Mouse (Mus musculus): ENCODE measurements around the gene Rhbdf2. TPM values are rescaled to one million over a fixed set of nuclear protein-coding genes. Genes with fewer than 3 reads are reported as not detected.
A peak's percentile ranks its signal among the peaks of the same experiment; 100 is the strongest.

Gene Rhbdf2
- polyA plus RNA-seq, 2 experiments: 5.0 to 11.4 TPM

- H3K27me3 ChIP-seq (ENCODE audit: control insufficient read depth, insufficient read depth, low read length): peaks cover 14% of the 10 kb centered on the region; the same call in 1 of the 2 replicates
- no peaks in the 10 kb centered on the region for H3K36me3 ChIP-seq (ENCODE audit: control insufficient read depth, insufficient read depth, low read length)
- H3K4me2 ChIP-seq (replicated peaks; ENCODE audit: low read depth, low read length, severe bottlenecking): peak overlapping the region; percentile 41
- H3K4me3 ChIP-seq (replicated peaks; ENCODE audit: low read length): peak overlapping the region; percentile 24; the same call in 1 of the 2 replicates
- WGBS: 55% methylated on average over 10 of the region's 10 CpGs
- no peak overlapping the region for H3K9ac ChIP-seq (ENCODE audit: low read depth, low read length, severe bottlenecking)
- DNase-seq (ENCODE audit: low spot score): no peak
- peaks cover 5% of the 10 kb centered on the region for H3K4me1 ChIP-seq (ENCODE audit: control insufficient read depth, insufficient read depth, low read length)
- H3K9me3 ChIP-seq (ENCODE audit: control insufficient read depth, low read length): no peaks in the 10 kb centered on the region
- TF ChIP-seq POLR2A (IDR thresholded peaks at IDR 0.05; ENCODE audit: borderline replicate concordance, extremely low read depth, insufficient read depth, insufficient read length): no peak
- peak overlapping the region; percentile 63 for H3K27ac ChIP-seq (replicated peaks; ENCODE audit: low read depth, low read length)
- ATAC-seq (ENCODE audit: low FRiP score, low read depth): peak; percentile 35
Measured at GRCm38 (mm10) chr11:116658238-116658637, 31.4 kb upstream of the Rhbdf2 start.

- 11% methylated on average over 22 of the region's 22 CpGs for WGBS
Measured at GRCm38 (mm10) chr11:116657311-116658223, 30.7 kb upstream of the Rhbdf2 start.

GRCm38 (mm10) chr11:116656348-116657191 lies 29.8 kb upstream of the Rhbdf2 start:
- Histone ChIP-seq H3K36me3 (ENCODE audit: control insufficient read depth, insufficient read depth, low read length) (no peaks in the 10 kb centered on the region), H3K4me3 (replicated peaks; ENCODE audit: low read length) (no peak overlapping the region), H3K27me3 (ENCODE audit: control insufficient read depth, insufficient read depth, low read length) (peaks cover 26% of the 10 kb centered on the region), H3K27ac (replicated peaks; ENCODE audit: low read depth, low read length) (no peak overlapping the region), H3K9ac (ENCODE audit: low read depth, low read length, severe bottlenecking) (no peak overlapping the region), H3K4me2 (replicated peaks; ENCODE audit: low read depth, low read length, severe bottlenecking) (no peak overlapping the region), H3K9me3 (ENCODE audit: control insufficient read depth, low read length) (no peaks in the 10 kb centered on the region), H3K4me1 (ENCODE audit: control insufficient read depth, insufficient read depth, low read length) (peaks cover 5% of the 10 kb centered on the region)
- DNase-seq (ENCODE audit: low spot score): no peak
- no peak for TF ChIP-seq POLR2A (IDR thresholded peaks at IDR 0.05; ENCODE audit: borderline replicate concordance, extremely low read depth, insufficient read depth, insufficient read length)
- no peak for ATAC-seq (ENCODE audit: low FRiP score, low read depth)
- WGBS: 74% methylated on average over 16 of the region's 16 CpGs

More at GRCm38 (mm10) chr11:116657311-116658223, 30.7 kb upstream of the Rhbdf2 start:
- H3K27me3 ChIP-seq (ENCODE audit: control insufficient read depth, insufficient read depth, low read length): peaks cover 21% of the 10 kb centered on the region
- H3K4me3 ChIP-seq (replicated peaks; ENCODE audit: low read length): peak overlapping the region; percentile 24
- peaks cover 5% of the 10 kb centered on the region for H3K4me1 ChIP-seq (ENCODE audit: control insufficient read depth, insufficient read depth, low read length)
- H3K27ac ChIP-seq (replicated peaks; ENCODE audit: low read depth, low read length): peak overlapping the region; percentile 63
- peak; percentile 40; the same call in 1 of the 2 replicates for TF ChIP-seq POLR2A (IDR thresholded peaks at IDR 0.05; ENCODE audit: borderline replicate concordance, extremely low read depth, insufficient read depth, insufficient read length)
- H3K36me3 ChIP-seq (ENCODE audit: control insufficient read depth, insufficient read depth, low read length): no peaks in the 10 kb centered on the region
- H3K9me3 ChIP-seq (ENCODE audit: control insufficient read depth, low read length): no peaks in the 10 kb centered on the region
- ATAC-seq (ENCODE audit: low FRiP score, low read depth) (peak; percentile 92), DNase-seq (ENCODE audit: low spot score) (peak; percentile 96)
- H3K9ac ChIP-seq (ENCODE audit: low read depth, low read length, severe bottlenecking): no peak overlapping the region
- peak overlapping the region; percentile 41 for H3K4me2 ChIP-seq (replicated peaks; ENCODE audit: low read depth, low read length, severe bottlenecking)

- Histone ChIP-seq H3K9ac (ENCODE audit: low read depth, low read length, severe bottlenecking) (peak within 1 kb of the TSS; percentile 66), H3K4me1 (ENCODE audit: control insufficient read depth, insufficient read depth, low read length) (peaks cover 5% of the 10 kb centered on the region), H3K4me2 (replicated peaks; ENCODE audit: low read depth, low read length, severe bottlenecking) (peak within 1 kb of the TSS; percentile 86), H3K9me3 (ENCODE audit: control insufficient read depth, low read length) (no peaks in the 10 kb centered on the region), H3K27me3 (ENCODE audit: control insufficient read depth, insufficient read depth, low read length) (peaks cover 26% of the 10 kb centered on the region), H3K36me3 (ENCODE audit: control insufficient read depth, insufficient read depth, low read length) (no peaks in the 10 kb centered on the region), H3K4me3 (replicated peaks; ENCODE audit: low read length) (peak within 1 kb of the TSS; percentile 55), H3K27ac (replicated peaks; ENCODE audit: low read depth, low read length) (no peak within 1 kb of the TSS)
- WGBS: 10% methylated on average over 13 of the region's 28 CpGs
- TF ChIP-seq POLR2A (IDR thresholded peaks at IDR 0.05; ENCODE audit: borderline replicate concordance, extremely low read depth, insufficient read depth, insufficient read length): no peak
- no peak for DNase-seq (ENCODE audit: low spot score)
- peak; percentile 14; the same call in 1 of the 2 replicates for ATAC-seq (ENCODE audit: low FRiP score, low read depth)
Measured at GRCm38 (mm10) chr11:116654255-116654821, 27.5 kb upstream of the Rhbdf2 start, which contains the start of gene Cygb. Gene Cygb, minus strand, starts transcription at chr11:116654313.

Measured in limb, embryonic 14.5 days (tissue).